Mouse (Mus musculus) heart, embryonic 15.5 days (tissue): ENCODE data around the gene Snx4. TPM values are rescaled to one million over a fixed set of nuclear protein-coding genes. Genes with fewer than 3 reads are reported as not detected.

Experiments
- ATAC-seq: fragments of 200-750 bp; cut with Nextera tagmentation; replicated peaks from 2 replicates; pipeline ENCODE4 v1.8.0; 2017; ENCODE audit warnings: low read depth, moderate TSS enrichment; ENCODE audit not compliant: insufficient number of reproducible peaks, insufficient read depth, low FRiP score
- H3K27ac ChIP-seq: fragments of 300-500 bp; sonication (generic); 2 replicates; pipeline ENCODE4 v1.5.1; 2015; ENCODE audit warnings: mild to moderate bottlenecking, inconsistent platforms
- H3K27me3 ChIP-seq: fragments of 300-500 bp; sonication (generic); 2 replicates; pipeline ENCODE4 v1.6.1; 2015; ENCODE audit warnings: inconsistent platforms
- H3K36me3 ChIP-seq: fragments of 300-500 bp; sonication (generic); 2 replicates; pipeline ENCODE4 v1.6.1; 2015; ENCODE audit warnings: mild to moderate bottlenecking, inconsistent platforms
- H3K4me1 ChIP-seq: fragments of 300-500 bp; sonication (generic); replicated peaks from 2 replicates; pipeline ENCODE4 v1.6.1; 2015; ENCODE audit warnings: inconsistent platforms
- H3K4me2 ChIP-seq: fragments of 300-500 bp; sonication (generic); 2 replicates; pipeline ENCODE4 v1.6.1; 2015; ENCODE audit warnings: inconsistent platforms, mild to moderate bottlenecking, moderate library complexity
- H3K4me3 ChIP-seq: fragments of 300-500 bp; sonication (generic); 2 replicates; pipeline ENCODE4 v1.5.1; 2015; ENCODE audit warnings: mild to moderate bottlenecking, inconsistent platforms
- H3K9ac ChIP-seq: fragments of 300-500 bp; sonication (generic); 2 replicates; pipeline ENCODE4 v1.6.1; 2015; ENCODE audit warnings: mild to moderate bottlenecking, inconsistent platforms
- H3K9me3 ChIP-seq: fragments of 300-500 bp; sonication (generic); replicated peaks from 2 replicates; pipeline ENCODE4 v1.6.1; 2016; ENCODE audit warnings: inconsistent platforms
- WGBS: fragments of 180-500 bp; shearing (Covaris S2); methylation state at CpG from one replicate; pipeline ENCODE4 v1.1.7; 2015; ENCODE audit warnings: mixed read lengths; 5-methylcytosine and 5-hydroxymethylcytosine counted together
- polyA plus RNA-seq: library from polyadenylated mRNA; unstranded; fragments of >200 nt; fragmentation: Nextera tagmentation; extraction: Ambion mirVana; gene quantifications from 2 replicates; pipeline ENCODE4 v1.2.1, GENCODE M21; 2015

Snx4 gene
- polyA plus RNA-seq, 1 experiment from 2014 or later, result 73.9 TPM

- no peak overlapping the region for H3K4me3 ChIP-seq
- H3K9me3 ChIP-seq, result no peaks in the 10 kb centered on the region
- no peaks in the 10 kb centered on the region for H3K27me3 ChIP-seq
- no peak overlapping the region for H3K27ac ChIP-seq
- peaks cover 9% of the 10 kb centered on the region; the same call in 1 of the 2 replicates for H3K4me1 ChIP-seq
- no peaks in the 10 kb centered on the region for H3K36me3 ChIP-seq
- no peak overlapping the region for H3K9ac ChIP-seq
- ATAC-seq, result no peak
- 67% methylated on average over 9 of the region's 9 CpGs for WGBS
- no peak overlapping the region for H3K4me2 ChIP-seq
Measured at GRCm38 (mm10) chr16:33344379-33344778, 93.1 kb downstream of the Snx4 start.

- 74% methylated on average over 4 of the region's 4 CpGs for WGBS
- Histone ChIP-seq H3K9ac (no peak overlapping the region), H3K4me1 (peaks cover 9% of the 10 kb centered on the region; the same call in 1 of the 2 replicates), H3K27me3 (no peaks in the 10 kb centered on the region), H3K9me3 (no peaks in the 10 kb centered on the region), H3K4me2 (no peak overlapping the region), H3K4me3 (no peak overlapping the region), H3K27ac (no peak overlapping the region), H3K36me3 (no peaks in the 10 kb centered on the region)
- ATAC-seq, result no peak
Measured at GRCm38 (mm10) chr16:33344875-33345274, 93.6 kb downstream of the Snx4 start.

GRCm38 (mm10) chr16:33346376-33346775, 95.1 kb downstream of the Snx4 start:
- H3K9me3 ChIP-seq, result no peaks in the 10 kb centered on the region
- H3K27me3 ChIP-seq, result no peaks in the 10 kb centered on the region
- H3K27ac ChIP-seq, result no peak overlapping the region
- no peaks in the 10 kb centered on the region for H3K36me3 ChIP-seq
- no peak for ATAC-seq
- peaks cover 9% of the 10 kb centered on the region; the same call in 1 of the 2 replicates for H3K4me1 ChIP-seq
- no peak overlapping the region for H3K4me3 ChIP-seq
- H3K4me2 ChIP-seq, result no peak overlapping the region
- whole genome bisulfite sequencing, result 39% methylated on average over 3 of the region's 3 CpGs
- H3K9ac ChIP-seq, result no peak overlapping the region

GRCm38 (mm10) chr16:33347134-33347533, 95.9 kb downstream of the Snx4 start:
- 59% methylated on average over 5 of the region's 5 CpGs for WGBS

More at GRCm38 (mm10) chr16:33347134-33347533, 95.9 kb downstream of the Snx4 start:
- Histone ChIP-seq H3K9me3 (no peaks in the 10 kb centered on the region), H3K4me2 (no peak overlapping the region), H3K27ac (no peak overlapping the region), H3K27me3 (no peaks in the 10 kb centered on the region), H3K9ac (no peak overlapping the region), H3K4me3 (no peak overlapping the region), H3K36me3 (no peaks in the 10 kb centered on the region), H3K4me1 (peaks cover 9% of the 10 kb centered on the region; the same call in 1 of the 2 replicates)
- ATAC-seq, result no peak

Other genes with a start within 250 kb of the Snx4 start
- 1.5 and 1.8 TPM in 2 replicates for gene Iqcg, start 195.2 kb upstream of the Snx4 start, polyA plus RNA-seq
- gene Rpl35a, start 195.0 kb upstream of the Snx4 start, polyA plus RNA-seq, result 481 and 593 TPM in 2 replicates
- 2.4 and 3.0 TPM in 2 replicates for gene Lmln, start 188.9 kb upstream of the Snx4 start, polyA plus RNA-seq
- gene Osbpl11, start 66.4 kb upstream of the Snx4 start, polyA plus RNA-seq, result 14.2 and 17.4 TPM in 2 replicates
- 38.0 and 41.0 TPM in 2 replicates for gene Zfp148, start 129.4 kb downstream of the Snx4 start, polyA plus RNA-seq